Mouse (Mus musculus): ENCODE results near the gene Pnldc1. TPM values are rescaled to one million over a fixed set of nuclear protein-coding genes. Genes with fewer than 3 reads are reported as not detected.
"Not testable (repeated sequence)": the region's sequence is repeated elsewhere in the genome, so short reads cannot be mapped to it uniquely, and the experiment has no call there.

The Pnldc1 gene
- polyA plus RNA-seq, 1 experiment from 2014 or later = 0.64 TPM

DNA sequence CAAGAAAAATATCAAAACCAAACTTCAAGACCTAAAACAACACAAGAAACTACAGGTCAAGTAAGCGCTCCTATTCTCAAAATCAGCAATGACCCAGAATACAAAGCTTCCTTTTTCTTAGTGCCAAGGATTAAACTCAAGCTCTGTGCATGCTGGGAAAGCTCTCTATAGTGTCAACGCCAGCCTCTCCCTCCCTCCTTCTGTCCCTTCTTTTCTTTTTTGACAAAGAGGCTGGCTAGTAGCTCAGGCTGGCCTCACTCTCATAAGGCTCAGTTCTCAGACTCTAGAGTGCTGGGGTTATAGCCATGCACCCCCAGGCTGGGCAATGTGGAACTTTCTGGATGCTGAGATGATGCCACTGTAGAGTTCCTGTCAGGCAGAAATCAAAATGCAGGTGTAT is 28.0 kb upstream of the Pnldc1 start:
- no peak overlapping the region for H3K4me3 ChIP-seq (ENCODE audit: low read length)

DNA sequence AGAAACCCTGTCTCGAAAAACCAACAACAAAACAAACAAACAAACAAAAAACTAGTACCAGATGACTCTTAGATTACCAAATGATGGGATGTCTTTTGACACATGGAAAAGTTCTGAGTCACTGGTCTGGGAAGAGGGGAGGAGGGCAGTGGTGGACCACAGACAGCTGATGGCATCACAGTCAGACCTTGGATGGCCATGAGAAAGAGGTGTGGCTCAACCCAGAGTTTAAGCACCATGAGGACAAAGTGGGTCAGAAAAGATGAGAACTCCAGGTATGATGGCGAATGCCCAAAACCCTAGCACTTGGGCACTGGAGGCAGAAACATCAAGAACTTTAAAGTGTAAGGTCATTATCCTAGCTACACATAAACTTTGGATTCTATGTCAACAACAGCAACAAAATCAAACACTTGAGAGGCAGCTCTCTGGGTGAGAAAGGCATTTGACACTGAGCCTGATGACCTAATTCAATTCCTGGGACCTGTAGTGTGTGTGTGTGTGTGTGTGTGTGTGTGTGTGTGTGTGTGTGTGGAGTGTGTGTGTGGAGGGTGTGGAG is 27.5 kb upstream of the Pnldc1 start:
- Histone ChIP-seq H3K9me3 (ENCODE audit: low read length) (no peaks in the 10 kb centered on the region), H3K9ac (replicated peaks; ENCODE audit: low read length) (no peak overlapping the region), H3K36me3 (ENCODE audit: insufficient read depth, low read length) (peaks cover 2% of the 10 kb centered on the region; the same call in 1 of the 2 replicates), H3K27me3 (ENCODE audit: insufficient read depth, low read length) (no peaks in the 10 kb centered on the region), H3K27ac (ENCODE audit: low read length) (no peak overlapping the region), H3K4me2 (replicated peaks; ENCODE audit: low read depth, low read length) (no peak overlapping the region), H3K4me3 (ENCODE audit: low read length) (no peak overlapping the region), H3K4me1 (ENCODE audit: insufficient read depth, low read length) (peaks cover 7% of the 10 kb centered on the region; the same call in 1 of the 2 replicates)
- no peak for ATAC-seq (ENCODE audit: low FRiP score, low TSS enrichment)
- WGBS = 81% methylated on average over 2 of the region's 2 CpGs

More for the DNA sequence above, 28.0 kb upstream of the Pnldc1 start:
- WGBS = 75% methylated on average over 2 of the region's 2 CpGs
- ATAC-seq (ENCODE audit: low FRiP score, low TSS enrichment) = no peak
- H3K27me3 ChIP-seq (ENCODE audit: insufficient read depth, low read length) = no peaks in the 10 kb centered on the region
- peaks cover 7% of the 10 kb centered on the region; the same call in 1 of the 2 replicates for H3K36me3 ChIP-seq (ENCODE audit: insufficient read depth, low read length)
- no peaks in the 10 kb centered on the region for H3K9me3 ChIP-seq (ENCODE audit: low read length)
- H3K27ac ChIP-seq (ENCODE audit: low read length) = no peak overlapping the region
- H3K4me2 ChIP-seq (replicated peaks; ENCODE audit: low read depth, low read length) = no peak overlapping the region
- H3K4me1 ChIP-seq (ENCODE audit: insufficient read depth, low read length) = peaks cover 7% of the 10 kb centered on the region; the same call in 1 of the 2 replicates
- H3K9ac ChIP-seq (replicated peaks; ENCODE audit: low read length) = no peak overlapping the region

DNA sequence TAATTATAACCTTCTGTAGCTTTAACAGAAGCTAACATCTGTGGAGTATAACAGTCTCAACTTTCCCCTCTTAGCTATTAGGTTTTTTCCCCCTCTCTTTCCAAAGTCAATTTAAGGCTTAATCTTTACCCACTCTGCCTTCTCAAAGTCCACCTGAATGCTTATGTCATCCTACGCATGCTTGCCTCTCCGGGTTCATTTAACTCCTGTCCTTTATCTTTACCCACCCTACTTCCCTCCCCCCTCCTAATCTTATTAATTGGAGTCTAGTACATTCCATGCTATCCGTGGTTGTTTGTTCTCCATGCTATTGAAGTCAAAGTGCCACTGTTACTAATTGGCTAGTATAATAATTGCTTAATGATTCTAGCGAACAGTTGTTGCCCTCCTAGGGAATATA is 25.7 kb upstream of the Pnldc1 start:
- ATAC-seq (ENCODE audit: low FRiP score, low TSS enrichment) = peak; percentile 58; the same call in 1 of the 2 replicates
- Histone ChIP-seq H3K4me1 (ENCODE audit: insufficient read depth, low read length) (peaks cover 5% of the 10 kb centered on the region; the same call in 1 of the 2 replicates), H3K4me3 (ENCODE audit: low read length) (no peak overlapping the region), H3K9ac (replicated peaks; ENCODE audit: low read length) (no peak overlapping the region), H3K27ac (ENCODE audit: low read length) (peak overlapping the region; percentile 53; the same call in 1 of the 2 replicates), H3K36me3 (ENCODE audit: insufficient read depth, low read length) (no peaks in the 10 kb centered on the region), H3K27me3 (ENCODE audit: insufficient read depth, low read length) (no peaks in the 10 kb centered on the region), H3K4me2 (replicated peaks; ENCODE audit: low read depth, low read length) (no peak overlapping the region), H3K9me3 (ENCODE audit: low read length) (no peaks in the 10 kb centered on the region)
- 55% methylated on average over 4 of the region's 4 CpGs for WGBS

DNA sequence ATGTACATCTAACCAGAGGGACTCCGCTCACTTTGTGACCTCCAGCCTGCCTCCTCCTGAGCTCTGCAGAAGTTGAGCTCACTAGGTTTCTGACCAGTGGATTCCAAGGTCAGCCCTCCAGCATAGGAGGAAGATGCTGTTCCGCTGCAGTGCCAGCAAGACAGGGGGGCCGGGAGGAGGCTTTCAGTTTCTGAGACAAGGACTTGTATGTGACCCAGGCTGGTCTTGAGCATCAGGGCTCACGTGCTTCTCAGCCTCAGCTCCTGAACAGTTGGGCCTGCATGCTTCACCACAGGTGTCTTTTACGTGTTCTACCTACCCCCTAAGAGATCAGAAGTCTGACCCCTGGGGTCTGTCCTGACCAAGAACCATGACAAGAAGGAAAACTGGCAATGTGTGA is 21.5 kb upstream of the Pnldc1 start:
- ATAC-seq (ENCODE audit: low FRiP score, low TSS enrichment) = 0 out of 2 replicates have a peak, but pooled peaks have one; percentile 29
- not testable (repeated sequence) for H3K4me2 ChIP-seq (replicated peaks; ENCODE audit: low read depth, low read length); H3K27ac ChIP-seq (ENCODE audit: low read length); H3K9me3 ChIP-seq (ENCODE audit: low read length); H3K27me3 ChIP-seq (ENCODE audit: insufficient read depth, low read length); H3K4me3 ChIP-seq (ENCODE audit: low read length); H3K9ac ChIP-seq (replicated peaks; ENCODE audit: low read length); H3K4me1 ChIP-seq (ENCODE audit: insufficient read depth, low read length); H3K36me3 ChIP-seq (ENCODE audit: insufficient read depth, low read length)
- 73% methylated on average over 5 of the region's 5 CpGs for WGBS

DNA sequence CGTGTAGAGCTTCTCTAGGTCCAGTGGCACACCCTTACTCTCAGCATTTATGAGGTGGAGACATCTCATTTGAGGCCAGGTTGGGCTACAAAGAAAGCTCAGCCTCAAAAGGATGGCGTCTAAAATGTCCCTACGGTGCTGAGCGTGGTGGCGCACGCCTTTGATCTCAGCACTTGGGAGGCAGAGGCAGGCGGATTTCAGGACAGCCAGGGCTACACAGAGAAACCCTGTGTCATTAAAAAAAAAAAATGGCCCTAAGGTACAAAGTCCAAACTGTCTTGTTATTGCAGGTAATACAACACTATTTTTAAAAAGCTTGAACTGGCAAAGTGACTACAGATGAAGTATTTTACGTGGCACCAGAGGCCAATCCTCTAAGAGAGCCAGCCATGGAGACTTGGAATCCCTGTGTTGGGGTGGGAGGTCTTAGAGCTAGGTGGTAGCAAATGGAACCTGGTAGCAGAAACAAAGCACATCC is 15.7 kb upstream of the Pnldc1 start:
- H3K27ac ChIP-seq (ENCODE audit: low read length) = no peak overlapping the region
- H3K9ac ChIP-seq (replicated peaks; ENCODE audit: low read length) = no peak overlapping the region
- H3K9me3 ChIP-seq (ENCODE audit: low read length) = no peaks in the 10 kb centered on the region
- peaks cover 51% of the 10 kb centered on the region for H3K36me3 ChIP-seq (ENCODE audit: insufficient read depth, low read length)
- no peak overlapping the region for H3K4me2 ChIP-seq (replicated peaks; ENCODE audit: low read depth, low read length)
- no peak for ATAC-seq (ENCODE audit: low FRiP score, low TSS enrichment)
- H3K27me3 ChIP-seq (ENCODE audit: insufficient read depth, low read length) = no peaks in the 10 kb centered on the region
- H3K4me3 ChIP-seq (ENCODE audit: low read length) = no peak overlapping the region
- WGBS = 77% methylated on average over 8 of the region's 8 CpGs
- H3K4me1 ChIP-seq (ENCODE audit: insufficient read depth, low read length) = no peaks in the 10 kb centered on the region

DNA sequence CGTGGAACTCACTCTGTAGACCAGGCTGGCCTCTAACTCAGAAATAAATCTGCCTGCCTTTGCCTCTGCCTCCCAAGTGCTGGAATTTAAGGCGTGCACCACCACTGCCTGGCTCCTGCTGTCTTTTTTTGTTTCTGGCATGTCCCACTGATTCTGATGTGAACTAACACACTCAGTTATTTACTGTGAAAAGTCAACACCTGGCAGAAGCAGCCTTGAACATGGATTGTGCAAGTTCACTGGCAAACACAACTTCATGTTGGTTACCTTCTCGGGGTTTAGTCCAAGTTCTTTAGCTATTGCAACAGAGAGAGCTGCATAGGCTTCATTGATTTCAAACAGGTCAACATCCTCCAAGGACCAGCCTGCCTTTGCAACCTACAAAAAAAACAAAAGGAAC is 15.0 kb upstream of the Pnldc1 start:
- H3K4me3 ChIP-seq (ENCODE audit: low read length) = no peak overlapping the region
- no peak overlapping the region for H3K4me2 ChIP-seq (replicated peaks; ENCODE audit: low read depth, low read length)
- 94% methylated on average over 3 of the region's 3 CpGs for WGBS
- H3K27me3 ChIP-seq (ENCODE audit: insufficient read depth, low read length) = no peaks in the 10 kb centered on the region
- H3K9ac ChIP-seq (replicated peaks; ENCODE audit: low read length) = no peak overlapping the region
- H3K9me3 ChIP-seq (ENCODE audit: low read length) = no peaks in the 10 kb centered on the region
- peaks cover 58% of the 10 kb centered on the region for H3K36me3 ChIP-seq (ENCODE audit: insufficient read depth, low read length)
- ATAC-seq (ENCODE audit: low FRiP score, low TSS enrichment) = no peak
- H3K27ac ChIP-seq (ENCODE audit: low read length) = no peak overlapping the region
- H3K4me1 ChIP-seq (ENCODE audit: insufficient read depth, low read length) = no peaks in the 10 kb centered on the region

DNA sequence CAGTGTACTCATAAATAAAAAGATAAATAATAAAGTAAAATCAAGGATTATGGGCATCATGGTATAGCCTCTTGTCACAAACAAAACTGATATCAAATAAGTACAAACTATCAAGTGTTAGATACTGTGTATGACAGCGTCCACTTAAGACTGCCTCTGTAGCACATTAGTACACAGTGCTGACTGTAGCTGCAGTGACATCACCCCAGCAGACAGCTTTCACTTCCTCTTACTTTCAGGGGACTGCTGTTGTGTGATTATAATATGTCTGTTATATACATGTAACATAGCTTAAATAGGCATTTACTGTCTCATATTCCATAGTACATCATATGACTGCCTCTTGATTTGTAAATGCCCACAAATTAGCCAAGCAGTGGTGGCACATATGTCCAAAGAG is 11.0 kb upstream of the Pnldc1 start:
- Histone ChIP-seq H3K27ac (ENCODE audit: low read length) (no peak overlapping the region), H3K4me2 (replicated peaks; ENCODE audit: low read depth, low read length) (no peak overlapping the region), H3K9me3 (ENCODE audit: low read length) (no peaks in the 10 kb centered on the region), H3K9ac (replicated peaks; ENCODE audit: low read length) (no peak overlapping the region), H3K36me3 (ENCODE audit: insufficient read depth, low read length) (peaks cover 64% of the 10 kb centered on the region), H3K27me3 (ENCODE audit: insufficient read depth, low read length) (no peaks in the 10 kb centered on the region), H3K4me3 (ENCODE audit: low read length) (no peak overlapping the region), H3K4me1 (ENCODE audit: insufficient read depth, low read length) (peaks cover 7% of the 10 kb centered on the region)
- no peak for ATAC-seq (ENCODE audit: low FRiP score, low TSS enrichment)
- WGBS = 92% methylated on average over 1 of the region's 1 CpGs

DNA sequence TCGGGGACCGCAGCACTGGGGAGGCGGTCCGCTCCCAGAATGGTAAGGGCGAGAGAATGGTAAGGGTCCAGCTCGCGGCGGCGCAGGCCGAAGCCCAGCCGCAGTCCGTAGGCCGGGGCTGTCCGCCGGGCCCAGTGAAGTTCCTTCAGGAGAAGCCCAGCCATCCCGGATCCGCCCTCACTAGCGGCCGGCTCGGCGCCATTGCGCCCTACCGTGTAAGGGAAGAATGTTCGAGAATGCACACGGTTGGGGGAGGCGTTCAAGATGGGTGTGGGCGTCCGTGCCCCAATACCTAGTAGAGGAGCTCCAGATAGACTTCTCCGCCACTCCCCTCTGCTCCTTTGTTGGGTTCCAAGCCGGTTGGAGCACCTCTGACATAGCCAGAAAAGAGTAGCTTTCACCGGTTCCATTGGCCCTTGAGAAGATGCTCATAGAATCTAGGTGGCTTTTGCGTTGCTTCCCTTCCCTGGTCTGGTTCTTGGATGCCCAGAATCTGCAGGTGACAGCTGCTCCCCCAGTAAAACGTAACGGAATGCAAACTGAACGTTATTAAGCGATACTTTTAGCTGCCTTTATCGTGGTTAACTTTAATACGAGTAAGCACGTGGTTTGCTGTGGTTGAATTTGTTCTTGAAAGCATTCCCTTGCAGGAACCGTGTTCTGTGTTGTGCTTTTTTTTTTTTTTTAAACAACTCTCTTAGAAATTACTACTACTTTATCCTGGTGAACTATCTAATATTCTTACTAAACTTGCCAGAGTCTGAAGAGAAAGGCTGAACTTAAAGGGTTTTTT is 6.8 kb upstream of the Pnldc1 start:
- H3K9me3 ChIP-seq (ENCODE audit: low read length) = no peaks in the 10 kb centered on the region
- peaks cover 43% of the 10 kb centered on the region for H3K36me3 ChIP-seq (ENCODE audit: insufficient read depth, low read length)
- 0% methylated on average over 40 of the region's 40 CpGs for WGBS
- peak overlapping the region; percentile 82 for H3K4me2 ChIP-seq (replicated peaks; ENCODE audit: low read depth, low read length)
- peak overlapping the region; percentile 99 for H3K9ac ChIP-seq (replicated peaks; ENCODE audit: low read length)
- ATAC-seq (ENCODE audit: low FRiP score, low TSS enrichment) = peak; percentile 65; the same call in 1 of the 2 replicates
- peak overlapping the region; percentile 95 for H3K27ac ChIP-seq (ENCODE audit: low read length)
- H3K4me3 ChIP-seq (ENCODE audit: low read length) = peak overlapping the region; percentile 93
- peaks cover 13% of the 10 kb centered on the region for H3K4me1 ChIP-seq (ENCODE audit: insufficient read depth, low read length)
- H3K27me3 ChIP-seq (ENCODE audit: insufficient read depth, low read length) = no peaks in the 10 kb centered on the region

DNA sequence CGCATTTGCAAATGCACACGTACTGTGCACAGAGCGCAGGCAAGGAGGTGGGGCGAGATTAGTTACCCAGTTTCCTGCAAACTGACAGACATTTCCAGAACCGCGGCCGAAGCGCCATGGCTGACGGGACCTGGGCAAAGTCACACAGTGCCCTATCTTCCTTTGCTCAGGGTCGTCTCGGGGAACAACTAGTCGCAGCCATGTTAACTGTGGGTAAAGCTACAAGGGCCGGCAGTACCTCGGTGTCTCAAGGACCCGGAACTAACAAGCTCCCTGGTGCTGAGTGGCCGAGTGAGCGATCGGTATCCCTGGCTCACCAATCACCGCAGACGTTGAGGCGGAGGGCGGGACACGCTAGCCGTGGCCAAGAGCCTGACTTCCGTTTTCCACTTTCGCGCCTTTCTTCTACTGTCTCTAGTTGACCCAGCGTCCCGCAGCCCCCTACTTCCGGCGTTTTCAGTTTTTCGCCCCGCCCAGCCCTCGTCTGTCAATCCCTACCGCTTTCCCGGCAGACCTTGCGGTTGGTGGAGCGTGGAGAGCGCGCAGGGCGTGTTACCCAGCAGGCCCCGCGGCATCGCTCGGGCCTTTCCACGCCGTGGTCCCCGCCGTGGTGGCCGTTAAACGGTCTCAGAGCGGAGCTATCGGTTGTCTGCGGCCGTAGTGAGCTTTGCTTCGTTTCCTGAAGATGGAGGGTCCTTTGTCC is 6.0 kb upstream of the Pnldc1 start, which contains the start of gene Mrpl18:
Gene Mrpl18 (minus strand): TSS at position 465 of the 703 bp plus-strand sequence.
- peaks cover 13% of the 10 kb centered on the region for H3K4me1 ChIP-seq (ENCODE audit: insufficient read depth, low read length)
- under 1% methylated on average over 56 of the region's 56 CpGs for WGBS
- peak; percentile 100 for ATAC-seq (ENCODE audit: low FRiP score, low TSS enrichment)
- peak within 1 kb of the TSS; percentile 93 for H3K4me3 ChIP-seq (ENCODE audit: low read length)
- peaks cover 40% of the 10 kb centered on the region for H3K36me3 ChIP-seq (ENCODE audit: insufficient read depth, low read length)
- no peaks in the 10 kb centered on the region for H3K27me3 ChIP-seq (ENCODE audit: insufficient read depth, low read length)
- no peaks in the 10 kb centered on the region for H3K9me3 ChIP-seq (ENCODE audit: low read length)
- peak within 1 kb of the TSS; percentile 99 for H3K9ac ChIP-seq (replicated peaks; ENCODE audit: low read length)
- H3K27ac ChIP-seq (ENCODE audit: low read length) = peak within 1 kb of the TSS; percentile 95
- peak within 1 kb of the TSS; percentile 91 for H3K4me2 ChIP-seq (replicated peaks; ENCODE audit: low read depth, low read length)

All from kidney, embryonic 16.5 days (tissue).